Mouse (Mus musculus): ENCODE data around the gene Cfap161.

- no peak for TF ChIP-seq CTCF (IDR thresholded peaks at IDR 0.05; ENCODE audit: low read depth)
- no peak for TF ChIP-seq EP300 (IDR thresholded peaks at IDR 0.05; ENCODE audit: low read depth)
Observed at GRCm38 (mm10) chr7:83780881-83781280, 13.8 kb downstream of the Cfap161 start.

Measured in liver, embryonic 14.5 days (tissue).